Mouse (Mus musculus) adrenal gland, adult 8-10 months (tissue): Measurements from ENCODE around the gene Pip4k2a. TPM values are rescaled to one million over a fixed set of nuclear protein-coding genes. Genes with fewer than 3 reads are reported as not detected.

Experiments
- DNase-seq: peaks from one replicate; pipeline ENCODE4 v3.0.0; 2022
- total RNA-seq, 4 experiments: library from RNA; stranded (reverse); gene quantifications; 2 replicates each; pipeline ENCODE4 v1.2.4; 2022

Gene Pip4k2a
- total RNA-seq, 4 experiments from 2014 or later, result 35.3 to 46.5 (median 39.4) TPM

- DNase-seq, result no peak
Measured at GRCm38 (mm10) chr2:18955022-18955421, 42.9 kb downstream of the Pip4k2a start.

GRCm38 (mm10) chr2:18954422-18954821 is 43.5 kb downstream of the Pip4k2a start:
- DNase-seq, result no peak

- DNase-seq, result no peak
Measured at GRCm38 (mm10) chr2:18952102-18952673, 45.7 kb downstream of the Pip4k2a start.

GRCm38 (mm10) chr2:18950758-18951157 is 47.2 kb downstream of the Pip4k2a start:
- no peak for DNase-seq

DNA sequence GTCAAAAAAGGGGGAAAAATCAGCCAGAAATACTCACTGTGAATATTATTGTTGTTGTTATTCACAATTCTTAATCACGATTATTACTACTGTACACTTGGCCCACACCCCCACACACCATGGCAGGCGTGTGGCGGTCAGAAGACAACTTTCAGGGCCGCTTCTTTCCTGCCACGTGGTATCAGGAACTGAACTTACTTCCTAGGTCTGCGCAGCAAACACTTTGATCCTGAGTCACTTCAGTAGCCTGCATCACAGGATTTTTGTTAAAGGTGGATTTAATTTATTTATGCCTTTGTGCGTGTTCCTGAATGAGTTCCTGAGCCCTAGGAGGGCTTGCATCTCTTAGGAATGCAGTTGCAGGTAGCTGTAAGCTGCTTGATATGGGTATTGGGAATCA is 49.2 kb downstream of the Pip4k2a start:
- DNase-seq, result no peak

GRCm38 (mm10) chr2:18947669-18948459 is 50.1 kb downstream of the Pip4k2a start:
- DNase-seq, result no peak

- no peak for DNase-seq
Measured at GRCm38 (mm10) chr2:18945438-18945837, 52.5 kb downstream of the Pip4k2a start.

GRCm38 (mm10) chr2:18943930-18944329 is 54.0 kb downstream of the Pip4k2a start:
- peak; percentile 36 for DNase-seq

DNA sequence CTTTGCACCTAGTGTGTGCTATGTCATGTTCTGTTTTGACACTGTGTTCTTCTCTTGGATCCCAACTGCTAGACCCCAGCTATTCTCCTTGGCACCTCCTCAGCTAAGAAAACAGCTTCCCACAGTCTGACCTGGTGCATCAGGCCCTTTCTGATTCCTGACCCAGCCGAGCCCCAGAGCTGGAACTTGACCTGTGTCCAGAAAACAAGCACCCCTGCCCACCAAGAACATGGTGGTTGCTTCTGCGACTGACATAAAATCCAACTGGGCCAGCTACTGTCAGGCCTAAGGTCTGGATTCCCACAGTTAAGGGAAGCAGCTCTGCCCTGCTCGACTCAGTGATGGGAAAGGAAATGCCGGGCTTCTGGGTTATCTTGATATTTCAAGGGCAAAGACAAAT is 54.6 kb downstream of the Pip4k2a start:
- no peak for DNase-seq

DNA sequence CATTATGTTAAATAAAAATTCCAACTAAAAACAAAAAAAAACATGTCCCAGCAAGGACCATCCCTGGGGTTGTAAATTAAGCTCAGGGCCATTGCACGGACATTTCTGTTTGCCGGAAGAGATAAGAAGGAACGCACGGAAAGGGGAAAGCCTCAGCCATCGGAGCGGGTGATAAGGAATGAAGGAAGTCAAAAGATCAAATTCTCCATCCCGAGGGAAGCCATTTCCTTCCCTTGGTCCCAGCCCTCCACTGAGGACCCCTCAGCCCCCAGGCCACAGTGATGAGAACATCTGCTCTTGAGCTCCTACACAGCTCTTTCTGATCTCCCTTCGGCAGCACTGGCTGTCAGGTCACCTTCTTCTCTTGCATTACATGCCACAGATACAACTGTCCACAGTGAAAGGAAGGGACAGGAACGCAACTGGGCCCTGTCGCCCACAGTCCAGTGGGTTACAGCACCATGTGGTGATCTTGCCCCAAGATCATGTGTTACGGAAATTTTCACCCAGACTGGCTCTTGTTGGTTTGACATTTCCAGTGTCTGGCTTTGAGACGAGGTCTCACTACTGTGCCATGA is 57.1 kb downstream of the Pip4k2a start:
- DNase-seq, result no peak

DNA sequence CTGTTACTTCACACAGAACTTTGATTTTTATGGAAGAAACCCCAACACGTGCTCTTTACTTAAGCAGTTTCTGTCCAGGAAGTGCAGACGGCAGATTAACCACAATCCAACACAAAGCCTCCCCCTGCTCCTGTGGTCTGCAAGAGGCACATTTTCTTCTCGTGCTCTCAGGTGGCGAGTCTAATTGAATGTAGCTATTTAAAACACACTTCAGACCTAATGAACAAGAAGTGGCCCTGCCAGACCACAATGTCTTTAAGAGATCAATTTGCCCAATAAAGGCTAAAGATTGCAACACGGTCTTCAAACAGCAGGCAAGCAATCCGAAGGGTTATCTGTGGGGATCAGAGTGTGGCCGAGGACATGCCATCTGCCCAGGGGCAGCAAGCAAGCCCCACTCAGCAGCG is 59.0 kb downstream of the Pip4k2a start:
- no peak for DNase-seq

- DNase-seq, result no peak
Measured at GRCm38 (mm10) chr2:18938232-18938631, 59.7 kb downstream of the Pip4k2a start.

GRCm38 (mm10) chr2:18937611-18938010 is 60.3 kb downstream of the Pip4k2a start:
- DNase-seq, result no peak

- no peak for DNase-seq
Measured at GRCm38 (mm10) chr2:18936446-18936845, 61.5 kb downstream of the Pip4k2a start.

GRCm38 (mm10) chr2:18935581-18936027 is 62.3 kb downstream of the Pip4k2a start:
- no peak for DNase-seq

DNA sequence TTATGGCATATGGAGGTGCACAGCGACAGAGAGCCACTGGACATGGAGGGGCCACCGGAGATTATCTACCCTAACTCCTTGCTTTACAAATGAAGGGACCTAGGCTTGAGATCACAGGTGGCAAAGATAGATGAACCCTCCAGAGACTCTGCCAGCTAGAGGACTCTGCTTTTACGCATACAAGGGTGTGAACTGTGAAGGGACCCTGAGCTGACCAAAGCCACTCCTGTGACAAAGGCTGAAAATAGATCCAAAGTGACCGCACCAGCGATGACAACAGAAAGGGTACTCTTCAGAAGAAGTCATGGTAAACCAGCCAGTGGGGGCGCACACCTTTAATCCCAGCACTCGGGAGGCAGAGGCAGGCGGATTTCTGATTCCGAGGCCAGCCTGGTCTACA is 63.8 kb downstream of the Pip4k2a start:
- DNase-seq, result no peak

- DNase-seq, result no peak
Measured at GRCm38 (mm10) chr2:18933418-18933817, 64.5 kb downstream of the Pip4k2a start.

DNA sequence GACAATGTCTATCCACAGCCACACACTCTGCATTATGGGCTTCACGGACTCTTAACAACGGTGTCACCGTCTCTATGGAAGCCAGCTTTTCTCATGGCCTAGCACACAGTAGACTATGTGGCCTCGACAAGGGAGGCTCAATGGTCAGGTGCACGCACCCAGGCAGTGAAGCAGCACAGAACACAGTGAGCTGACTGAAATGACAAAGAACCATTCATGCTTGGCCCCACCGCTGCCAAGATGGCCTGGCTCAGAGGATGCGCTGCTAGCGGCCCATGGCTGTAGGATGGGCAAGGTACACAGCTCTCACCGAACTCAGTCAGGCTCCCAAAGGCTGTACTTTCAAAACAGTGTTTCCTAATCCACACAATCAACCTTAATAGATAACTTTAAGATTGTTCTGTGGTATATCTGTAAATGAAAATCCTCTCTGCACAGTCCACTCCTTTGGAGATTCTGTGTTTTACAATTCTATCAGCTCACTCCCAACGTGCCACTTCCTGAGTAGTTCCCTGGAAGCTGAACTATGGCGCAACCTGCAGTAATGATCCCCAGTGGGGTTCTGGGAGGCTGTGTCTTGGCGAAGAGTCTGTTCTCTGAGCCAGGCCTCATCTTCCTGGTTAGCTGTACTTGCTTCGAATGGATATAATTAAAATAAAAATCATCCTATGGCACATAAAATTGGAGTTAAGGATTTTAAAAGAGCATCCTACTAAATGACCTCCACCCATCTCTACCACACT is 67.4 kb downstream of the Pip4k2a start:
- no peak for DNase-seq

DNA sequence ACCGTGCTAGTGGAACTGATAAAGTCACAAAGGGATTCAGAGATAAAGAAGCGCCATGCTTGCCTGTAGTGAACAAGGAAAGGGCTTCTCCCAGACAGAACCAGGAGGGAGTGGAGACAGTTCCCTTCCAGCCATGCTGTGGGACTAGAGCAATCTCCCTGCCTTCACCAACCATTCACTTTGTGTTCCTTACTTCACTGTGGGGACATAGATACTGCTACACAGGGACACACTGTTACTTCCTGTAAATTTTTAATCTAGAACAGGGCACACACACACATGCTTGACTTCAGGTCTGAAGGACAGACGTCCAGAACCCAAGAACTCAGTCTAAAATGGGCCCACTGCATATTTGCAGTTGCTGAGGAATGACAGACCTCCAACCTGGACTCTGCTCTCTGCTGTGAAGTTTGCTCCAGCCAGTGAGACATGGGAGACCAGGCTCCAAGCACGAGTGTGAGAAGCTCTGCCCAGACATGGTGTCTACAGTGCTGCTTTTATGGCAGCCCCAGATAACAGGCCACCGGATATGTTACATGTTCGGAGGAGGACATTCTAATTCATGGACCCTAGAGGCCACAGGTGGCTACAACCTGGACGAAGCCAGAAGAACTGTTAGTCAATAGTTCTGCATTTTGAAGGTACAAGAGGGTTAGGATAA is 69.2 kb downstream of the Pip4k2a start:
- DNase-seq, result no peak

DNA sequence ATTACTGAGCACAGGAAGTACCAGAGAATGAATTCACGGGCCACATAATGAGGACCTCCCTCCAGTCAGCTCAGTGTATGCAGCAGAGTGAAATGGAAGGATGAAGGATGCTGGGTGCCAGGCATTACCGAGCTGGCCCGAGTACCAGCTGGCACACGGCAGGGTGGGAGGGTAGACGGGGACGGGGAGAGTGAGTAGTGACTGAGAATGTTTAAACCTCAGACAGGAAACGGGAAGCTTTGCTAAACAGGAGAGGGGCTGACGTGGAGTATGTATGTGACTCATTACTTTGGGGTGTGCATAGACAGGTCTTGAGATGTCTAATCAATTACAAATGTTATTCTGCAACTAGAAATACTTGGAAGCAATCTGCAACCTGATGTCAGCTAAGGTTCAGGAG is 69.7 kb downstream of the Pip4k2a start:
- DNase-seq, result no peak

DNA sequence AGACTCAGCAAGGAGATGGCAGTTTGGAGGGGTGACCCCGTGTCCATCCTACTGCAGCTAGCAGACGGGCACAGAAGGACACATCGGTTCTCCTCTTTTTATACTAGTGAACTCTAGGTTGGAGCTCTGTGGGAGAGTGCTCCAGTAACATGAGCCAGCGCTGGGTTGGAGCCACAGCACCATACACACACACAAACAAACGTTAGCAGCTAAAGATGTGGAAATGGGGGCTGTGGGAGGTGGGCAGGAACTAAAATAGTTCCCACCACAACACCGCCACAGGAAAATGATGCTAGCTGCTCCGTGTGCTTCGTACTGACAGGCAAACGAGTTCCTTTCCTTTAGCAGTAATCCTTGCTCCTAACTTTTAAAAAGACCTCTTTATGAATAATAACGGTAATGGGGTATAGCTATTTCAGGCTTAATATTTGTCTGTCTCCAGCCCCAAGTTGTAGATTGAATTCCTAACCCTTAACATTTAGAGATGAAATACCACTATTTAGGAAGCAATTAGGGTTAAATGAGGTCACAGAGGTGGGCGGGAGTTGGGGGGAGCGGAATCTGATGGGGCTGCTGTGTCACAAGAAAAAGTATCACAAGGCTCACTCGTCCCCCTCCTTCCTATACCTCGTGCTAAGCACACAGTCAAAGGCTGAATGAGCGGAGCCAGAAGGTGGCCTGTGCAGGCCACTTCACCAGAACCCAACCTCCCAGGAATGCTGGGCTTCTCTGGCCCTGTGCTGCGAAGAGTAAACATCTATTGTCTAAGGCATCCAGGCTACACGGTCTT is 73.9 kb downstream of the Pip4k2a start:
- no peak for DNase-seq
